Mouse (Mus musculus) intestine, embryonic 14.5 days (tissue): ENCODE results near the gene Mylk2. TPM values are rescaled to one million over a fixed set of nuclear protein-coding genes. Genes with fewer than 3 reads are reported as not detected.

Experiments used
- ATAC-seq: fragments of 200-750 bp; cut with Nextera tagmentation; replicated peaks from 2 replicates; pipeline ENCODE4 v1.8.0; 2017; ENCODE audit warnings: low read depth, moderate number of reproducible peaks, moderate TSS enrichment, moderate library complexity; ENCODE audit not compliant: low FRiP score, low TSS enrichment
- DNase-seq: peaks from one replicate; pipeline ENCODE4 v3.0.0-alpha.2; 2018; ENCODE audit warnings: low spot score
- H3K27ac ChIP-seq: fragments of 300-500 bp; sonication (generic); 2 replicates; pipeline ENCODE4 v1.5.1; 2014; ENCODE audit warnings: low read depth, mild to moderate bottlenecking, control low read depth
- H3K27me3 ChIP-seq: fragments of 300-500 bp; sonication (generic); replicated peaks from 2 replicates; pipeline ENCODE4 v1.6.1; 2014; ENCODE audit warnings: low read length, control low read depth; ENCODE audit not compliant: control insufficient read depth, insufficient read depth
- H3K36me3 ChIP-seq: fragments of 300-500 bp; sonication (generic); 2 replicates; pipeline ENCODE4 v1.6.1; 2014; ENCODE audit warnings: low read length, control low read depth; ENCODE audit not compliant: control insufficient read depth, insufficient read depth
- H3K4me1 ChIP-seq: fragments of 300-500 bp; sonication (generic); replicated peaks from 2 replicates; pipeline ENCODE4 v1.6.1; 2014; ENCODE audit warnings: low read length, control low read depth, mixed read lengths; ENCODE audit not compliant: control insufficient read depth, insufficient read depth
- H3K4me2 ChIP-seq: fragments of 300-500 bp; sonication (generic); 2 replicates; pipeline ENCODE4 v1.6.1; 2014; ENCODE audit warnings: low read length
- H3K4me3 ChIP-seq: fragments of 300-500 bp; sonication (generic); 2 replicates; pipeline ENCODE4 v1.5.1; 2014; ENCODE audit warnings: low read depth, low read length, control low read depth, mixed read lengths
- H3K9ac ChIP-seq: fragments of 300-500 bp; sonication (generic); 2 replicates; pipeline ENCODE4 v1.6.1; 2014; ENCODE audit warnings: mild to moderate bottlenecking, low read length
- H3K9me3 ChIP-seq: fragments of 300-500 bp; sonication (generic); 2 replicates; pipeline ENCODE4 v1.6.1; 2016; ENCODE audit warnings: low read length, control low read depth; ENCODE audit not compliant: control insufficient read depth
- WGBS: fragments of 180-500 bp; shearing (Covaris S2); extraction: QIAGEN DNeasy Blood & Tissue Kit; methylation state at CpG from one replicate; pipeline ENCODE4 v1.1.7; 2014; 5-methylcytosine and 5-hydroxymethylcytosine counted together
- polyA plus RNA-seq: library from polyadenylated mRNA; unstranded; fragments of >200 nt; fragmentation: Nextera tagmentation; extraction: Ambion mirVana; gene quantifications from 2 replicates; pipeline ENCODE4 v1.2.1, GENCODE M21; 2014

Mylk2 gene
- polyA plus RNA-seq, 1 experiment from 2014 or later, result 0.09 TPM

GRCm38 (mm10) chr2:152928219-152928987 lies 17.3 kb downstream of the Mylk2 start:
- Histone ChIP-seq H3K4me3 (no peak overlapping the region), H3K9me3 (no peaks in the 10 kb centered on the region), H3K36me3 (no peaks in the 10 kb centered on the region), H3K27me3 (no peaks in the 10 kb centered on the region), H3K4me2 (no peak overlapping the region), H3K27ac (peak overlapping the region; percentile 40; the same call in 1 of the 2 replicates), H3K9ac (no peak overlapping the region), H3K4me1 (peaks cover 9% of the 10 kb centered on the region)
- 43% methylated on average over 14 of the region's 14 CpGs for WGBS
- DNase-seq (no peak), ATAC-seq (no peak)

- Histone ChIP-seq H3K27me3 (no peaks in the 10 kb centered on the region), H3K27ac (no peak overlapping the region), H3K4me2 (no peak overlapping the region), H3K4me3 (no peak overlapping the region), H3K9ac (no peak overlapping the region), H3K9me3 (no peaks in the 10 kb centered on the region), H3K4me1 (peaks cover 9% of the 10 kb centered on the region), H3K36me3 (no peaks in the 10 kb centered on the region)
- DNase-seq (no peak), ATAC-seq (no peak)
- WGBS, result 64% methylated on average over 3 of the region's 3 CpGs
Measured at GRCm38 (mm10) chr2:152928988-152929370, 17.8 kb downstream of the Mylk2 start.

GRCm38 (mm10) chr2:152930276-152930675 lies 19.1 kb downstream of the Mylk2 start:
- Histone ChIP-seq H3K27ac (no peak overlapping the region), H3K27me3 (no peaks in the 10 kb centered on the region), H3K36me3 (no peaks in the 10 kb centered on the region), H3K9ac (no peak overlapping the region), H3K4me3 (no peak overlapping the region), H3K9me3 (no peaks in the 10 kb centered on the region), H3K4me2 (no peak overlapping the region), H3K4me1 (peaks cover 7% of the 10 kb centered on the region)
- ATAC-seq (no peak), DNase-seq (no peak)
- WGBS, result 28% methylated on average over 2 of the region's 2 CpGs

DNA sequence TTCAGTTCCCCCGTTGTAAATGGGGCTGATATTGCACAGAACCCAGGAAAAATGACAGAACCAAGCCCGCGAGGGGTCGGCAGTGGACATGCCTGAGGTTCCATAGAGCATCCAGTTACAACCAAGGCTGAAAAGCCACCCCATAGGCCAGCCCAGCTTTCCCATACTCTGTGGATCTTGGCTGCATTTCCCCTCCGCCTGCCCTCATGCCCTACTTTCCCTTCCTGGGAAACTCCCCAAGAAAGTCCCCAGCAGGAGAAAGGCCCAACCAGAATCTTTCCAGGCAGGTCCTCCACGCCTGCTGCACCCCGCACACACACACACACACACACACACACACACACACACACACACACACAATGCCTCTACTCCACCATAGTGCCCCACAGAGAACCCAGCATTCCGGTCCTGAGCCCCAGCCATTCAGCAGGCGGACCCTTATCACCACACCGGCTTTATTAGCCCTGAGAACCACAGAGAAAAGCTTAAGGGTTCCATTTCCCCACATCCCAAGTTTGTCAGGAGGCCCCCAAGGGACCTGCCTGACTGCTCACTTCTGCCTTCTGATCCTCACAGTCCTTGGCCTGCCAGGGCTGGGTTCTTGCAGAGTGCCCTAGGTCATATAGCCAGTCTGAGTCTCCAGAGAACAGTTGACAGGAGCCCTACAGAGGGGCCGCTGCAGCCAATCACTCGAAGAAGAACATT lies 20.5 kb downstream of the Mylk2 start:
- WGBS, result 54% methylated on average over 12 of the region's 12 CpGs
- Histone ChIP-seq H3K27ac (no peak overlapping the region; the same call in 1 of the 2 replicates), H3K4me1 (no peaks in the 10 kb centered on the region; the same call in 1 of the 2 replicates), H3K27me3 (0 out of 2 replicates have a peak, but pooled peaks cover 5% of the 10 kb centered on the region), H3K36me3 (no peaks in the 10 kb centered on the region), H3K4me2 (no peak overlapping the region), H3K9me3 (no peaks in the 10 kb centered on the region), H3K9ac (no peak overlapping the region), H3K4me3 (no peak overlapping the region)
- no peak for DNase-seq
- ATAC-seq, result no peak

- 24% methylated on average over 9 of the region's 9 CpGs for WGBS
- no peak for DNase-seq
- no peak within 1 kb of the TSS for H3K4me3 ChIP-seq
- H3K9me3 ChIP-seq, result no peaks in the 10 kb centered on the region
- no peak within 1 kb of the TSS for H3K4me2 ChIP-seq
- H3K36me3 ChIP-seq, result no peaks in the 10 kb centered on the region
- 0 out of 2 replicates have a peak, but pooled peaks cover 5% of the 10 kb centered on the region for H3K27me3 ChIP-seq
- H3K4me1 ChIP-seq, result no peaks in the 10 kb centered on the region; the same call in 1 of the 2 replicates
- H3K27ac ChIP-seq, result no peak within 1 kb of the TSS; the same call in 1 of the 2 replicates
- no peak for ATAC-seq
- no peak within 1 kb of the TSS for H3K9ac ChIP-seq
Measured at GRCm38 (mm10) chr2:152933048-152933447, 21.9 kb downstream of the Mylk2 start, which contains the start of gene Foxs1. Foxs1 (minus strand) TSS chr2:152933208.

DNA sequence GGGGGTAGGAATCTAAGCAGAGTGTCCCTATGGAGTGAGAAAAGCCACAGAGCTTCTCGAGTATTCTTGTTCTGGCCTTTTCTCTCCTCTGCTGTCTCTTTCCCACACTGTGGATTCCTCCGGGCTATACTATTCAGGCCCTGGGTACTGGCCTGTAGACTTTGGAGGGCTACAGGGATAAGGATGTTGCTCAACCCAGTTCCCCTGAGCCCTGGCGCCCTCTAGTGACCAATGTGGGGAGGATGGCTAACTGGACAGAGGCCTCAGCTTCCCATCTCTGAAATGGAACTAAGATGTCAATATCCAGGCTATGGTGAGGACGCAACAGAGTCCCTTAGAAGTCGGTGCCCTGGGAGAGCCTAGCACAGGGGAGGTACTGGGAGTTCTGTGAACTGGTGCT lies 22.5 kb downstream of the Mylk2 start:
- ATAC-seq (0 out of 2 replicates have a peak, but pooled peaks have one; percentile 31), DNase-seq (no peak)
- H3K4me1 ChIP-seq, result no peaks in the 10 kb centered on the region; the same call in 1 of the 2 replicates
- no peaks in the 10 kb centered on the region for H3K9me3 ChIP-seq
- no peak overlapping the region for H3K4me2 ChIP-seq
- 0 out of 2 replicates have a peak, but pooled peaks cover 8% of the 10 kb centered on the region for H3K27me3 ChIP-seq
- no peak overlapping the region for H3K4me3 ChIP-seq
- no peak overlapping the region for H3K27ac ChIP-seq
- no peak overlapping the region for H3K9ac ChIP-seq
- H3K36me3 ChIP-seq, result no peaks in the 10 kb centered on the region
- WGBS, result 36% methylated on average over 5 of the region's 5 CpGs

- Histone ChIP-seq H3K27ac (no peak overlapping the region), H3K4me3 (no peak overlapping the region), H3K36me3 (no peaks in the 10 kb centered on the region), H3K4me1 (no peaks in the 10 kb centered on the region), H3K9me3 (no peaks in the 10 kb centered on the region), H3K27me3 (peaks cover 59% of the 10 kb centered on the region), H3K9ac (no peak overlapping the region), H3K4me2 (no peak overlapping the region)
- peak; percentile 80 for DNase-seq
- no peak for ATAC-seq
- 10% methylated on average over 4 of the region's 4 CpGs for WGBS
Measured at GRCm38 (mm10) chr2:152939846-152940245, 28.7 kb downstream of the Mylk2 start.

GRCm38 (mm10) chr2:152941106-152941505 lies 30.0 kb downstream of the Mylk2 start:
- no peak for ATAC-seq
- no peak for DNase-seq

More at GRCm38 (mm10) chr2:152941106-152941505, 30.0 kb downstream of the Mylk2 start:
- no peaks in the 10 kb centered on the region for H3K9me3 ChIP-seq
- WGBS, result 81% methylated on average over 6 of the region's 6 CpGs
- H3K27ac ChIP-seq, result no peak overlapping the region
- H3K9ac ChIP-seq, result no peak overlapping the region
- no peaks in the 10 kb centered on the region for H3K36me3 ChIP-seq
- H3K4me2 ChIP-seq, result no peak overlapping the region
- no peaks in the 10 kb centered on the region for H3K4me1 ChIP-seq
- peaks cover 71% of the 10 kb centered on the region for H3K27me3 ChIP-seq
- H3K4me3 ChIP-seq, result no peak overlapping the region
